Mouse (Mus musculus) frontal cortex, postnatal 10 days (tissue): Measurements from ENCODE around the gene Zfand6.

Source experiments
- DNase-seq, 2 experiments: peaks; one replicate each; pipeline ENCODE4 v3.0.0; 2022; ENCODE audit warnings: low spot score in 2 of 2, mixed read lengths in 1 of 2

The Zfand6 gene

GRCm38 (mm10) chr7:84651303-84651986 is 38.3 kb downstream of the Zfand6 start:
- no peak for DNase-seq

- DNase-seq = no peak
Measured at GRCm38 (mm10) chr7:84649016-84649415, 40.7 kb downstream of the Zfand6 start.

DNA sequence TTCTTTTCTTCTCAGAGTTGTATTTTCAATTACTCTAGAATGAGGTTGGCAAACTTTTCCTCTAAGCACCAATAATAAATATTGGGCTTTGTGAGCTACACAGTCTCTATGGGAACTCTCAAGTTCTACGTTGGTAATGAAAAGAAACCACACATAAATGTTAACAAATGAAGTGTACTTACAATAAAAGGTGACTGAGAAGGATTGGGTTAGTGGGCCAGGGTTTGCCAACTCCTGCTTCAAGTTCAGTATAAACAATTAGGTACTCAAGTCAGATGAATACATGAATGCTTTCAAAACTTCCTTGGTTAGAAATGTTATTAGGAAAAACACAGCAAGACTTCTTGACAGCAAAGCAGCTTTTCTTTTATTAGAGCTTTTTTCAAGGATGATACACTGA is 43.5 kb downstream of the Zfand6 start:
- DNase-seq = no peak

DNA sequence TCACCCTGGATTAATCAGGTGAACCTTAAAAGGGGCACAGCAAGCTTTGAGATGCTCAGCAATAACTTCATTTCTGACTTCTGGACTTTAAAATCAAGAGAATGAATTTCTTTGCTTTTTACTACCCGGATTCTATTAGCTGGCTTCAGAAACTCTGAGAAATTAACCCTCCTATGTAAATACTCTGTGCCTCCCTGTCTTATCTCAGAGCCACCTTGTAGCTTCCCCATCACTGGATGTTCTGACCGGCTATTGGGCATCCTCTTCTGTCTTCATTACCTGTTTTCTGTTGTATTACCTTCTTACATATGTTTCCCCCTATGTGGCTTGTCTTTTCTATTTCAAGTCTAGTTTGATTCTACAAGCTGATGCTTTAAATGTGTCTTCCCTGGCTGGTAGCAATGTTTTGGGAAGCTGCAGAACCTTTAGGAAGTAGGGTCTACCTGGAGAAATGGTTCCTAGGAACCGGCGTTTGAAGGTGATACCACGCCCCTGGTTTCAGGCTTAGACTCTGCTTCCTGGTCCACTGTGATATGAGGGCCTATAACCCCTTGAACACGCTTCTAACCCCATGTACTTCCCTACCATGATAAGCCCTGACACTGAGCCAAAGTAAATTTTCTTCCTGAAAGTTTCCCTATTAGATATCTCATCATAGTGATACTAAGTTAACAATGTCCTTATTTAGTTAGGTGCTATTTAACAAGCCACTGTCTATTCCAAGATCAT is 46.3 kb downstream of the Zfand6 start:
- DNase-seq = no peak

DNA sequence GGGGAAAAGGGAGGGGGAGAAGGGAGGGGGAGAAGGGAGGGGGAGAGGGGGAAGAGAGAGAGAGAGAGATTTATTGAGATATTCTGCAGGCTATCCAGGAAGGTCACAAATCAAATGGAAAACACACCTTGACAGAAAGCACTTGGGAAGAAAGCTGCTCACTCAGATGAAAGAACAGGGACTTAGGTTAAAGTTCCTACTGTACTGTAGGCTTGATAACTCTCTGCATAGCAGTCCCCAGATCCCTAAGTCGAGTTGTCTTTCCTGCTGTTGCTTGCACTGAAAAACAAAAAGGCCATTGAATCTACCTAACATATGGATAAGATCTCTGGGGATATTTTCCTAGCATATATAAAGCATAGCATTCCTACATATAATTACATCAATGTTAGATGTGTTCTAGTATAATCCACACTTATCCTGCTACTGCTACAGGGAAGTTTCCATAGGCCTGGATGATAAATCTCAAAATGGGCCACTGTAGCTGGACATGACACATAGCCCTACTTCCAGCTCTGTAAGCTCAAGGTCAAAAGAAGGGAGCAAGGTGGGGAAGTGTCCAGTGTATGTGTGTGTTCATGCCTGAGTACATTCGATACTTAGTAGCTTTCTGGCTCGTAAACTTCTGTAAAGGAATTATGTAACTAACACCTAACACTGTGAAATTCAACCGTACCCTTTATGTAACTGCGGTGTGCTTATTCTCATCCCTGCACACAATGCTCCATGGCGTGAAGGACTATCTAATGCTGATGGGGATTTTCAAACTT is 47.4 kb downstream of the Zfand6 start:
- DNase-seq = no peak

GRCm38 (mm10) chr7:84636939-84637338 is 52.8 kb downstream of the Zfand6 start:
- no peak for DNase-seq

- DNase-seq = no peak
Measured at GRCm38 (mm10) chr7:84631878-84632277, 57.9 kb downstream of the Zfand6 start.

DNA sequence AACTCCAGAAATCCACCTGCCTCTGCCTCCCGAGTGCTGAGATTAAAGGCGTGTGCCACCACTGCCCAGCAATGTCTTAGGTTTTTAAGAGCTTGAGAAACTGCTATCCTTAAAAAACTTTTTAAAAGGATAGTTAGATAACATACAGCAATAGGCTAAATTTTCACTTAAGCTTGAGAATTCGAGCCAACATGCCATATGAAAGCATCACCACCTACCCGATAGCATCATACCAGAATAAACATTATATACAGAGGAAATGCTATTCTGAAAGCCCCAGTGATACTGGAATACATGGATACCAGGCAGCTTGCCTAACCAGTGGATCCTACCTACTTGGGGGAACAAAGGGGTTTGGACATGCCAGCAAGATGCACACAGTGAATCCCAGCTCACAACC is 66.0 kb downstream of the Zfand6 start:
- no peak for DNase-seq

DNA sequence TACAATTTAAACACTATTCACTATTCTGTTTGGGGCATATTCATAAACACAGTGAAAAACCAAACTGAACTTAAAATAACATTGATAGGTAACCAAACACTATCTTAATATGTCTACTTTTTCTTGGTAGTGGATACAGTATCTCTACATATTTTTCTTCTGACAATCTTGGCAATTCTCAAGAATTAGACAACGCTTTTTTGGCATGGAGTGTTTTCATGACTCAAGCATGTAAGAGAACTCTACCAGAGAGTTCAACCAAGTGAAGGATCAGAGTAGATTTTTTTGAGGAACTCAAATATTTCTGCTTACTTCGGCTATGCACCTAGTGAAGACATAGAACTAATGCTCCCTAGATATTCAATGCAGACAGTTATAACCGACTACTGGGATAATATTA is 68.8 kb downstream of the Zfand6 start:
- DNase-seq = no peak

- no peak for DNase-seq
Measured at GRCm38 (mm10) chr7:84618951-84619350, 70.8 kb downstream of the Zfand6 start.

- no peak for DNase-seq
Measured at GRCm38 (mm10) chr7:84612445-84612844, 77.3 kb downstream of the Zfand6 start.

- no peak for DNase-seq
Measured at GRCm38 (mm10) chr7:84611609-84612008, 78.2 kb downstream of the Zfand6 start.

GRCm38 (mm10) chr7:84606293-84606749 is 83.4 kb downstream of the Zfand6 start, which contains the start of gene Fah:
Gene Fah (minus strand): TSS chr7:84606722.
- no peak for DNase-seq

DNA sequence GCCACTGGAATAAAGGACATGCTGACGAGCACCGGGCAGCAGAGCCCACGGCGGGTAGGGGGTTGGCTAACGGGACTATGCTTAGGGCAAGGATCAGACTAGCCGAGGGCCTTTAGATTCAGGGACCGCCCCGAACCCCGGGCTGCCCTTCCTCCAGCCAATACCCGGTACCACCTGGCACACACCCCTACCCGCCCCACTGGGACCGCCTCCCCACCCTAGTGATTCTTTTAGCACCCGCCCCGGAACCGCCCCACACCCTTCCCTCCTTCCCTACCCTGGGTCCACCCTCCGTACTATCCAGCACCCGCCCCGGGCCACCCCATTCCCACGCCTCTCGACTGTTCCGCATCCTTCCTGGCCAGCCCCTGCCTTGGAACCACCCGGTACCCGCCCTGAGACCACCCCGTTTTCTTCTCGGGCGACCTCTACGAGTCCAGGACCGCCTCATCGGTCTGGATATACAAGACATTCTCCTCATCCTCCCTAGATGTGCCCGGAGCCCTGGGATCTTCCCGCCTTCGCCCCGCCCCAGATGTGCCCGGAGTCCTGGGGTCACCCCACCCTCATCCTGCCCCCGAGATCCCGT is 84.0 kb downstream of the Zfand6 start:
- peak; percentile 59 to 65 for DNase-seq

DNA sequence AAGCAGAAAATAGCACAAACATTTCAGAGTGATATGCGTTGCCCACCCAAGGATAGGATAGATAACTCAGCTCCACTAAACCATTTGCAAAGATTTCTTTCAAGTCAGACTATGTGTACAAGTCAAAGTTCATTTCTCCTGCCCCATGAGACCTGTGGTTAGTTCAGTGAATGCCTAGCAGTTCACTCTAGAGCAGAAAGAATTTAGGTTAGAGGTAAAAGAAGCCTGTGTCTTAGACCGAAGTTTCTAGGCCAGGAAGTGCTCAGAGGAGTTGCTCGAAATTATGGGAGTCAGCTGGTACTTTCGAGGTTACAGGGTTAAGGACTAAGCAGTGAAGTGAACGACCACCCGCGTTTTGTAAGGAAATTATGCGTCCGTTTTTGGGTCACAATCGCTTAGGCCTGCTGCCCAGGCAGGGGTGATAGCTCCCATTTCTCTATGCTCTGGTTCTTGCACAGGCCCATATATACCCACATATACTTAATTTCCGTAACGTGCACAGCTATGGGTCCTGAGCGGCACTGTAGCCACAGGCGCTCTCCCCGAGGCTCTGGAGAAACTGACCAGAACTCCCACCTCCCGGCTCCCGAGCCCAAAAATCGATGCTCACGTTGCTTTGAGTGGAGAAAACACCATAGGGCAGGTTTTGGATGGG is 84.6 kb downstream of the Zfand6 start:
- no peak for DNase-seq

DNA sequence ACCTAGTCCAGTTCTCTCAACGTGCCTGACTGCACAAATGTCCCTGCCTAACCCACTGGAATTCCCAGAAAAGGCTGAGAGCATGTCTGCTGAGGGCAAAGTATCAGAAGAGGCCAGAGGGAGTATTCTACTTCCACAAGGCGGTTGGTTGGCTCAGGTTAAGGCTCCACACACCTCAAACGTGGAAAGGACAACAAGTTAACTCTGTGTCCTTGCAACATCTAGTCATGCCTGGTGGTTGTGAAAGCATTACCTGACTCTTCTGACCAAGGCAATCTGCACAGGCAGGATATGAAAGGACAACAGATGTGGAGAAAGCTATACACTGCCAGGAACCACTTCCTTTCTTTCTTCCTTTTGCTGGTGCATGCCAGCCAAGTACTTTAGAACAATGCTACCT is 85.3 kb downstream of the Zfand6 start:
- no peak for DNase-seq

GRCm38 (mm10) chr7:84601331-84601730 is 88.4 kb downstream of the Zfand6 start:
- DNase-seq = no peak

DNA sequence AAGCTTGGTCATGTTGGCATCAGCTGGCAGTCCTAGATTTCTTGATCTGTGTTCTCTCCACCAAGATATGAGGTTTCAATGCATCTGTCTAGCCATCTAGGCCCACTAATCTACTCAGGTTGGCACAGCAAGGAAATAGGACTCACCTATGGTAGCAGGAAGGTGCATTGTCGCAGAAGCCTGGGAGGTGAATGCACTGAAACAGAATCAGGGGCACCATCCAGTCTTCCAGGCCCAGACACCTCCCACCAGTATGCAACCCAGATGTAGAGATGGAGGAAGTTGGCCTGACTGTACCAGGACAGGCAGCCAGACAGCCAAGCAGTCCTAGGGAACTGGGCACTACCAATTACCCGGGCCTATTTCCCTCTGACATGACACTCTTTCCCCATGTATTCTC is 89.1 kb downstream of the Zfand6 start:
- no peak for DNase-seq

DNA sequence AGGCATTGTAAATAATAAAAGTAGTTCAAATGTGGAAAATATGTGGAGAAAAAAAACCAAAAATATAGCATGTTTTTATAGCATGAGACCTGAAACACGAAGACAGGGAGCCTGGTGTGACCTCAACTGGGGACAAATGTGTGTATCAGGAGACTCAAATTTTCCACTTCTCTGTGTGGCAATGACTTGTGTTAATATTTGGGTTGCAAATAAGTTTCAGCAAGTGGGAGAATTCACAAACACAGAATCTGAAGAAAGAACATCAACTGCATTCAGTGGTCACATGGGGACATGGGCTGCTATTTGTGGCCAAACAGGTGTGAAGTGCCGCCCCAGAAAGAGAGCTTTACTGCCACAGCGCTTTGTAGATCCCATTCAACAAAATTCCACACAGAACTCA is 93.1 kb downstream of the Zfand6 start:
- no peak for DNase-seq

- no peak for DNase-seq
Measured at GRCm38 (mm10) chr7:84596002-84596401, 93.8 kb downstream of the Zfand6 start.

DNA sequence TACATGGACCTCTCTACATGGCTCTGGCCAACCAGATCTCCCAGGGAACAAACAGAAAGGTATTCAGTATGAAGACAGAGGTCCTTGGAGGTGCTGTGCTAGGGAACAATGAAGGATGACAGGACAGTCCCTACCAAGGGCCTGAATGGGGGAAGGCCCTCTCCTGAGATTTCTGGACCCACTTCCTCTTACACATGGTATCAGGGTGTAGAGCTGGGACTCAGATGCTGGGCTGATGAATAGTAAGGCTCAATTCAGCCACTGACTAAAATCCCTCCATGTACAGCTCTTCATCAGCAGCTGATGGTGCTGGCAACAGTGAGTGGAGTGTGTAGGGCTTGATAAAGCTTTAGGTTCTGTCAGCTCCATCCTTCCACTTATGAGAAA is 94.8 kb downstream of the Zfand6 start:
- DNase-seq = no peak
